Mouse (Mus musculus) c-Kit-positive CD71-positive TER-119-positive erythroid progenitor cells, embryonic 14.5 days (primary cell): ENCODE results near the gene Lmnb2.

Experiments
- DNase-seq: peaks from one replicate; pipeline ENCODE4 v3.0.0-alpha.2; 2013; ENCODE audit warnings: low spot score

Lmnb2 gene

GRCm38 (mm10) chr10:80946684-80947437 is 28.8 kb upstream of the Lmnb2 start:
- no peak for DNase-seq

GRCm38 (mm10) chr10:80944231-80944630 is 26.2 kb upstream of the Lmnb2 start:
- DNase-seq, result no peak

GRCm38 (mm10) chr10:80943701-80944100 is 25.7 kb upstream of the Lmnb2 start:
- no peak for DNase-seq

GRCm38 (mm10) chr10:80942919-80943318 is 24.9 kb upstream of the Lmnb2 start:
- DNase-seq, result no peak

GRCm38 (mm10) chr10:80940988-80941347 is 22.9 kb upstream of the Lmnb2 start:
- no peak for DNase-seq

- no peak for DNase-seq
These were observed 22.4 kb upstream of the Lmnb2 start for GRCm38 (mm10) chr10:80940320-80940987.

- peak; percentile 63 for DNase-seq
These were observed 21.6 kb upstream of the Lmnb2 start for GRCm38 (mm10) chr10:80939671-80940070.

- DNase-seq, result no peak
These were observed 20.9 kb upstream of the Lmnb2 start for GRCm38 (mm10) chr10:80938831-80939550.

- no peak for DNase-seq
These were observed 19.6 kb upstream of the Lmnb2 start for GRCm38 (mm10) chr10:80937646-80938045.

GRCm38 (mm10) chr10:80936810-80937164 is 18.7 kb upstream of the Lmnb2 start:
- no peak for DNase-seq

- DNase-seq, result no peak
These were observed 18.2 kb upstream of the Lmnb2 start for GRCm38 (mm10) chr10:80936135-80936809.

GRCm38 (mm10) chr10:80935698-80936097 is 17.7 kb upstream of the Lmnb2 start:
- DNase-seq, result no peak

- DNase-seq, result no peak
These were observed 17.2 kb upstream of the Lmnb2 start for GRCm38 (mm10) chr10:80935241-80935640.

- DNase-seq, result no peak
These were observed 16.3 kb upstream of the Lmnb2 start for GRCm38 (mm10) chr10:80934136-80934985.

GRCm38 (mm10) chr10:80933421-80933979 is 15.5 kb upstream of the Lmnb2 start:
- DNase-seq, result no peak

GRCm38 (mm10) chr10:80932700-80933420 is 14.8 kb upstream of the Lmnb2 start:
- DNase-seq, result no peak

- DNase-seq, result no peak
These were observed 14.2 kb upstream of the Lmnb2 start for GRCm38 (mm10) chr10:80932206-80932605.

GRCm38 (mm10) chr10:80931695-80932094 is 13.7 kb upstream of the Lmnb2 start:
- no peak for DNase-seq

- no peak for DNase-seq
These were observed 13.2 kb upstream of the Lmnb2 start for GRCm38 (mm10) chr10:80931153-80931671.
